Mouse (Mus musculus) left cerebral cortex, adult 11 months (tissue): ENCODE data around the gene Sfr1.

ENCODE experiments used
- DNase-seq: peaks from one replicate; pipeline ENCODE4 v3.0.0; 2022; ENCODE audit warnings: low spot score

Gene Sfr1

GRCm38 (mm10) chr19:47731071-47731881 is at the start of gene Sfr1:
Gene Sfr1, plus strand, starts transcription at chr19:47731682.
- peak; percentile 99 for DNase-seq

DNA sequence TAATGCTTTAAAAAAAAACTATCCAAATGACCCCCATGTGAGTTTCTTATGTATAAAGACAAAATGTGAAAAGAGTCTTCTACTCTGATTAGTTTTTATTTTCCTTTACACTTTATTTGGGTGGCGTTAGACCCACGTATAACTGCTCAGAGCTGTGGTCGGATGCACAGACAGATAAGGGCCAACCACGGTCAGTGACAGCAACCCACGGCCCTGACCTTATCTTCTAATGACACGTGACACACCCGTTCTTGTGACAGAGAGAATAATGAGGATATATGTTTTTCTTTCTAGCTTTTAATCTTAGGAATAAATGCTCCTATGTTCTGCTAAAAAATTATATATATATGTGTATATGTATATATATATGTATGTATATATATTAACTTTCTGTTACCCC is 41.9 kb upstream of the Sfr1 start:
- no peak for DNase-seq

- DNase-seq = no peak
Measured at GRCm38 (mm10) chr19:47691994-47692393, 39.5 kb upstream of the Sfr1 start, which contains the start of gene Col17a1. Gene Col17a1, minus strand, starts transcription at chr19:47692094.

DNA sequence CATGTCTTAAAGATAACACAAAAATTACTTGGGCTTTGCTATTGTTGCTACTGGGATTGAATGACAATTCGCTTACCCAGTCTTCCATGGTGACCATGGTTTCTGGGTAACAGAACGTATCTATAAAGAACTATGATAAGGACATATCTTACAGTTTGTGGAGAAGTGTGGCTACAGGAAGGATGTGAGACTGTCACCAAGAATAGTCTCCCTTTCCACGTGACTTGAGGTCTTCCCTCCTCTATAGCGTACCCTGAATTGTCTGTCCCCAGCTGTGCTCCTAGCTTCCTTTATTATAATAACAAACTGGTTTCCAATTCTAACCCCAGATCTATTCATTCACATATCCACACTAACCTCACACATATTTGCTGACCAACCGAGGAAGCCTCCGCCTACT is 35.8 kb upstream of the Sfr1 start:
- no peak for DNase-seq

DNA sequence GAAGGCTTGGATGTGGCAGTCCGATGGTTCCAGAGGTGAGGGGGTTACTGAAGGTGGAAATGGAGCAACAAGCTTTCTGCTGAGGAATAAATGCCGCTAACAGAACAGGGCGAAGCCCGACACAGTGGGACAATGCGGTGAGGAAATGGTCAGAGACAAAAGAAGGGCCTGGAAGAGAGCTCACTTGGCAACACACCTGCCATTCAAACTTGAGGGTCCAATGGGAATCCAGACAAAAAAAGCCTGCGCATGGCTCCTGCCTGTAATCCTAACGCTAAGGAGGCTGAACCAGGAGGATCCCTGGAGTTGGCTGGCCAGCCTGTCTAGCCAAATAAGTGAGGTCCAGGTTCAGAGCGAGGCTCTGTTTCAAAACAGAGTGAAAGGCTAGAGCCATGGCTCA is 35.1 kb upstream of the Sfr1 start:
- DNase-seq = no peak

DNA sequence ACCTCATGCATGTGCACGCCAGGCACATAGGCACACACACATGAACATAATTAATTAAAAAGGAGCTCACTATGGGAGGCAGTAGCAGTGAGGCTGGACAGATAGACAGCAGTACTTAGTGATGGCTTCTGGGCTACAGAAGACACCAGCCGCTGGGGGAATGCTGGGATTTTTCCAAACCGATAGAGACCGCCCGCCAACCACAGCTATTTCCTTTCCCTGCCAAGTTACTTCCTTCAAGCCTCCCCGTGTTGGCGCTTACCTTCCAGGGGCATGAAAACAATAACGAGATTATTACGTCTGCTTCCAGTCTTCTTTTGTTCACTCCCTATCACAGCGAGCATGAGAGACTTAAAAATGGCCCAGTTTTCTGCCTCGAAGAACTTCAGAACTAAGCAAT is 34.4 kb upstream of the Sfr1 start:
- DNase-seq = no peak

DNA sequence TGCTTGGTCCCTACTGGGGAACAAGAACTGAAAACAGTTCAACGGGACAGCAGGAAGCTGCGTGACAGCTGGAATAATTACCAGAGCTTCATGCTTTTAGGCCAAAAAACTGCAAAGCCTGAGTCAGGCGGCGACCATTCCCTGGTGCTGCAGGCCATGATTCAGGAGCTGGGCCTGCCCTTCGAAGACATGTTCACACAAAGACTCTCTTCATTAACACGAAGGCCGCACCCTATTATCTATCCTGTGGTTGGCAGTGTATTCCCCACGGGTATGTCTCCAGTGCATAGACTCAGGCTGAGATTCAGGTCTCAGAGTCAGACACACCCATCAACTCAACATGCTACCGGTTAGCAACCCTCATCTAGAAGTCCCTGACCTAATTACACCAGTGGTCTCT is 33.2 kb upstream of the Sfr1 start:
- DNase-seq = no peak

- DNase-seq = no peak
Measured at GRCm38 (mm10) chr19:47699743-47700142, 31.7 kb upstream of the Sfr1 start.

GRCm38 (mm10) chr19:47700509-47700908 is 31.0 kb upstream of the Sfr1 start:
- no peak for DNase-seq

- no peak for DNase-seq
Measured at GRCm38 (mm10) chr19:47705080-47705771, 26.3 kb upstream of the Sfr1 start.

- DNase-seq = no peak
Measured at GRCm38 (mm10) chr19:47705772-47706309, 25.6 kb upstream of the Sfr1 start.

- DNase-seq = no peak
Measured at GRCm38 (mm10) chr19:47710376-47710775, 21.1 kb upstream of the Sfr1 start.

GRCm38 (mm10) chr19:47713457-47713856 is 18.0 kb upstream of the Sfr1 start:
- DNase-seq = no peak

- DNase-seq = no peak
Measured at GRCm38 (mm10) chr19:47716144-47716543, 15.3 kb upstream of the Sfr1 start.

DNA sequence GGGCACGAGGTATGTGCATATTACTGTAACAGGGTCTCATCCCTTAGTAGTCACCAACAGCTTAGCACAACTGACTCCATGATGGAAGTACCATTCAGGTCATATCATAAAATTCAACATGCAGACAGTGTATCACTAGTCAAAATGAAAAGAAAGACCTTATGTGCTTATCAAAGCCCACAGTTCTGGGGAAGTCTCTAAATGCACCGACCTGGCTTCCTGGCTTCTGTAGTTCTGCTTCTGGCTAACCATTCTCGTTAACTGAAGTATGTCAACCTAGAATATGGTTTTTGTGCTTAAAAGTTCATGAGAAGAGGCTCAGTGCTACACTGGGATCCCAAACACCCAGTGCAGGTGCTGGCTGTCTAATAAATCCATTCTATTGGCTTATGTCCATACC is 12.3 kb upstream of the Sfr1 start:
- DNase-seq = no peak

DNA sequence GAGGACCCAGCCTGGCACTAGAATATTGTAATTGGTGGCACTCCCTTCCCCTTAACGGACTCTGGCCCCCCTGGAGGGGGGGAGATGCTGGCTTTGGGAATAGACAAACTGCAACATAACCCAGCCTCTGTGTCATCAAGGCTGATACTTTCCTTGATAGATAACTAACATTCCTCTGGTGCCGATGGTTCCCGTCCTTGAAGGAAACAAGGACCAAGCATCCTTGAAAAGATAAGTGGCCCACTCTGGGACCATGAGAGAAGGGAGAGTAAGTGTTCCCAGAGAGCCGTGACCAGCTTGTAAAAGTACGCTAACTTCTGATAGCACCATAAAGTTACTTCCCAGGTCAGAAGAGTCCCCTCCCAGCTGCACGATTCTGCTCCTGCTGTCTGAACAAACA is 9.0 kb upstream of the Sfr1 start:
- no peak for DNase-seq

DNA sequence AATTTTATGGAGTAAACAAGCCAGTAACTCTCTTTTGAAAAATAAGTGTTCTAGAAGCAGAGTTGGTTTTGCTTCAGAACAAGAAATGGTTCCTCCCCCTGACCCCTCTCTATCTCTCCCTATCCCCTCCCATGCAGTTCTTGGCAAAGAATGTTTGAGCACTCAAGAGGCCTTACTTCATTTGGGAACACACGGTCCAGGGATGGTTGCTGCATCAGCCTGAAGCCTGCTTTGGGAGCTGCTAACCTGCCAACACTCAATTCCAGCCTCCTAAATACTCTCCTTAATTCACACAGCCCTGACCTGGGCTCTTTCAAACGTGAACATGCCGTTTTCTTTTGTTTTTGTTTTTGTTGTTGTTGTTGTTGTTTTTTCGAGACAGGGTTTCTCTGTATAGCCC is 6.6 kb upstream of the Sfr1 start:
- no peak for DNase-seq

DNA sequence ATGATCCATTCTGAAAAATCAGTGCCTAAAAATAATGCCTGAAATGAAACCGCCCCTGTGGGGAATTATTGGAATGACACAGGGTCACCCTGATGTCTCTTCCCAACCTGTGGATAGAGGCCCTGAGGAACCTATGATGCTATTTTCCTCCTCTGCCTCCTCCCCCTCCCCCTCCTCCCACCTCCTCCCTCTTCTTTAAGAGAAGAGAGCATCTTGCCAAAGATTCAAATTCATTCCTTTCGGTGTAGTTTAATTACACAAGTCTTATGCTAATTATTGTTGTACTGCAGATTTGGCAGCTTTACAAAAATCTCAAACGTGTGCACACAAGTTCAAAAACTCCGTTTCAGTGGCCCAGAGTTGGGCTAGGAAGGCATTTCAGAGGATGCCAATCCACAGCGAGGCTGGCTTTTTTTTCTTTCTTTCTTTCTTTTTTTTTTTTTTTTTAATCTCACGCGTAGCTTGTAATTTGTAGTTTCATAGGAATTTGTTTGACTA is 5.8 kb upstream of the Sfr1 start:
- DNase-seq = no peak

- DNase-seq = peak; percentile 65
Measured at GRCm38 (mm10) chr19:47730691-47731070, 801 bp upstream of the Sfr1 start.

DNA sequence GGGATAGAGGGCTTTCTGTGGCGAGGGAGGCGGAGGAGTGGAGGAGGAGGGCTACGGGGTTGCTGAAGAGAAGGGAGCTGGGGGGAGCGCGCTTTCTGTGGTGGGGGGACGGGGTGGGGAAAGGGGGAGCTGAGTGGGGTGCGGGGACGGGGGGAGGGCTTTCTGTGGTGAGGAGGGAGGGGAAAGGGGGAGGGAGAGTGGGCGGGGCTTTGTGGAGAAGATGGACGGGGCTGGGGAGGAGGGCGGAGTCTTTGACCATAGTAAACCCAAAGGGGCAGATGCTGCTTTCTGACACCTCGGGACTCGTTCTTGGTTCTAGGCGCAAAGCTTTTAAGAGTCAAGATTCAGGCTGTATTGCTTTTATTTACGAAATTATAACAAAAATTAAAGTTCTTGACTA is 449 bp downstream of the Sfr1 start:
- DNase-seq = no peak

DNA sequence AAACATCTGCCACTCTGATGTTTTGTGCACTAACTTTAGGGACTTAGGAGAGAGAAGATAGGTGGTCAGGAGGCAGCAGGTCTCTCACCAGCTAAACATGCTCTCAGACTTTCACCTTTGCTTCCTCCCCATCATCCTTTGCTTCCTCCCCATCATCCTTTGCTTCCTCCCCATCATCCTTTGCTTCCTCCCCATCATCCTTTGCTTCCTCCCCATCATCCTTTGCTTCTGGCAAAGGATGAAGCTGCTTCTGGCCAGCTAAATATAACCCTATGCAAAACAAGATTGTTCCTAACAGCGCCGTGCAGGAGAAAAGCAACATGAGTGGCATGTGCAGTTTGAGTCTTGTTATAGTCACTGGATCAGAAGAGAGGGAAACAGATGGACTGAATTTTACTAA is 15.6 kb downstream of the Sfr1 start:
- no peak for DNase-seq

GRCm38 (mm10) chr19:47748950-47749349 is 17.5 kb downstream of the Sfr1 start:
- no peak for DNase-seq

- no peak for DNase-seq
Measured at GRCm38 (mm10) chr19:47750391-47750790, 18.9 kb downstream of the Sfr1 start.
